Mouse (Mus musculus) neural tube, embryonic 10.5 days (tissue): Measurements from ENCODE around the gene Ppargc1a.

Experiments
- DNase-seq: peaks from one replicate; pipeline ENCODE4 v3.0.0-alpha.2; 2017; ENCODE audit warnings: low spot score; ENCODE audit errors: extremely low spot score

The Ppargc1a gene

GRCm38 (mm10) chr5:51504654-51505053, 62.9 kb downstream of the Ppargc1a start:
- no peak for DNase-seq

DNA sequence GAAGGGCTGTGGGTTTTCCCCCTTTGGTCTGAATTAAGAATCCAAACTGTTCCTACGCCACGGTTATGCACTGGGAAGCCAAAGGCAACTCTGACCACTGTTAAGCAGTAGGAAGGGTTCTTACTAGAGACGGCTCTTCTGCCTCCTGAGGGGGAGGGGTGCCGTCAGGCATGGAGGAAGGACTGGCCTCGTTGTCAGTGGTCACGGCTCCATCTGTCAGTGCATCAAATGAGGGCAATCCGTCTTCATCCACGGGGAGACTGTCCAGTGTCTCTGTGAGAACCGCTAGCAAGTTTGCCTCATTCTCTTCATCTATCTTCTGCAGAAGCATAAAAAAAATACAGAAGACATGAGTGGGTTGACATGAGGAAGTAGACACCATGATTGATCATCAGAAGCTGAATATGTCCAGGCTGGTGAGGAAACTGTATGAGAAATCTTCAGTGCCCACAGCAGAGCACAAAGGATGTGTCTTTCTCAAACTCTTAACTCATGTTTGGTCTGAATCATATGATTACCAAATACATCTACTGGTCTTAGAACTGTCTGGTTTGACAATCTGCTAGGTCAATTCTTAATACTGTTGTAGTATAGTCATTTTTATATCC, 69.5 kb downstream of the Ppargc1a start:
- DNase-seq = no peak

GRCm38 (mm10) chr5:51495446-51495845, 72.1 kb downstream of the Ppargc1a start:
- no peak for DNase-seq

DNA sequence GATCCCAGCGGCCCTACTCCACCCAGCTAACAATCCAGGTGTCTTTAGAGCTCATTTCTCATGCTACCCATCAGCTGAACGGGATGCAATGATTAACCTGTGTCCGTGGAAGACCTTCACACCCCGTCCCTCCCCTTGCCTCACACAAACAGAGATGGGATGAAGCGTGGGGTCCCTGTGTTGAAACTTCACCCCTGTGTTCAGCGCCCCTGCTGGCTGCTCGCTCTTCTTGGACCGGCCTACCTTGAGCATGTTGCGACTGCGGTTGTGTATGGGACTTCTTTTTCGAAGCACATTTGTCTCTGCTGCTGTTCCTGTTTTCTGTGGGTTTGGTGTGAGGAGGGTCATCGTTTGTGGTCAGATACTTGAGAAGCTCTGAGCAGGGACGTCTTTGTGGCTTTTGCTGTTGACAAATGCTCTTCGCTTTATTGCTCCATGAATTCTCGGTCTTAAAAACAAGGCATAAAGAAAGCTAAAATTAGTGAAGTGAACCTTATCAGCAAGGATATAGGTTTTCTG, 73.1 kb downstream of the Ppargc1a start:
- no peak for DNase-seq

DNA sequence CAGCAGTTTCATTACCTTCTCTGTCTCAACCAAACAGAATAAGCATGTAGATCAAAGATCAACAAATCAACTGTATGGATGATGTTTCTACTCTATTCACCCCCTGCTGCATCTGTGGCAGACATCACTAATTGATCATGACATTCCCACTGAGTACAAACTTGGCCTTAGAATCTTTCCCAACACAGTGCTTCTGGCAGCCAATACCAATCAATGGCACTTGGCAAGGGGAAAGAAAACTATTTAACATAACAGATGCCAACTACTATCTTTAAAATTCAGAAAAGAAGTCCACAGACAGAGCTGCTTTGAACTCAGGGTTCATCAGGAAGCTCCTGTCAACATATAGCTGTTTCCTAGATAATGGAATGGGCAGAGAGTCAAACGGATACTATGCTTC, 83.8 kb downstream of the Ppargc1a start:
- DNase-seq = no peak

- no peak for DNase-seq
Measured at GRCm38 (mm10) chr5:51479859-51480258, 87.7 kb downstream of the Ppargc1a start.

DNA sequence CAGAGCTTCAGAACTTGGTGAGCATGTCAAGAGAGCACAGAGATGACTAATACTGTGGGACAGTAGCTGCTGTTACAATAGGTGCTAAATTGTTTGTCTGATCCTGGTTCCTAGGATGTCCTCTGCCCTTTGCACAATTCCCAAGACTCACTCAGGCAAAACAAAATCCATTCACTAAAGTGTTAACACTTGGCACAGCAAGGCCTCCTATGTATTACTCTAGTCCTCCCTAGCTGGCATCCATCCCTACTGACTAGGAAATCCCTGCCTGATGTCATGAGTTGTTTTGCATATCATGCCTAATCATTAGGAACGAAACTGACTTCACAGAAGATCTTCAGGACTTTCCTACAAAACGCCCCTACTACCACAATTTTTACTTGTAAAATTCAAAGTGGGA, 88.1 kb downstream of the Ppargc1a start:
- DNase-seq = no peak

GRCm38 (mm10) chr5:51478319-51478994, 89.1 kb downstream of the Ppargc1a start:
- peak; percentile 28 for DNase-seq

DNA sequence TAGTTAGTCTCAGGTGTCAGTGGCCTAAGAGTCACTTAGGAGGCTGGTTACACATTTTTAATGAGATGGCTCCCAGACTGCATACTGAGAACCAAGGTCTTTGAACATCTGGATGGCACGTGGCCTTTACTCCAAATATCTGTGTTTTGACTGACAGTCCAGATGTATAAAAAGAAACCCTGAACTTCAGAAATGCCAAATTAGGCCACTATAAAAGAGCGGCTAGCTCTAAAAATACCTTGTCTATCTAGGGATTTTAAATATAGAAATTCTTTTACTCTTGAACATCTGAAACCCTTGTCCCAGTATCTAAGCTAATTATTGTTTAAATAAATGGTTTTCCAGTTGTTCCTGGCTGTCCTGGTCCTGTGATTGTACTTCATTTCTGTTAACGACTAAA, 90.4 kb downstream of the Ppargc1a start:
- no peak for DNase-seq

- DNase-seq = no peak
Measured at GRCm38 (mm10) chr5:51475034-51475541, 92.4 kb downstream of the Ppargc1a start.

- DNase-seq = no peak
Measured at GRCm38 (mm10) chr5:51471614-51472013, 95.9 kb downstream of the Ppargc1a start.

- no peak for DNase-seq
Measured at GRCm38 (mm10) chr5:51466036-51466435, 101.5 kb downstream of the Ppargc1a start.

- DNase-seq = no peak
Measured at GRCm38 (mm10) chr5:51452033-51452432, 115.5 kb downstream of the Ppargc1a start.

- no peak for DNase-seq
Measured at GRCm38 (mm10) chr5:51447631-51448030, 119.9 kb downstream of the Ppargc1a start.

GRCm38 (mm10) chr5:51446299-51447090, 121.0 kb downstream of the Ppargc1a start:
- DNase-seq = no peak

DNA sequence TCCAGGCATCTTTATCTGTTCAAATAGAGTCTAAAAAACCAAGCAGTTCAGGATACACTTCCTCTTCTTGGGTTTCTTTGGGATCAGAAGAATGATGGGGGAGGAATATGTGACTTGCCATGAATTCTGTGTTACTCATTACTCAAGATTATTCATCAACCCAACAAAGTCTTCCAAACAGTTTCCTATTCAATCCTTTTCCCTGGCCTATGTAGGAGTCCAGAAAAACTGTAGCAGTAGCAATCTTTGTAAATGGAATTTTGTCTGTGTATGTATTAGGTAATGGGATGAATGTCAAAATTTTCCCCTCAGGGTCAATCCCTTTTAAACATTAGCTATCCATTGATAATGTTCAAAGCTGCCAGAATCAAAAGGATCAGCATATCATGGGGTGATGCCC, 121.8 kb downstream of the Ppargc1a start:
- DNase-seq = no peak

- no peak for DNase-seq
Measured at GRCm38 (mm10) chr5:51439773-51440172, 127.8 kb downstream of the Ppargc1a start.

- DNase-seq = no peak
Measured at GRCm38 (mm10) chr5:51433905-51434304, 133.6 kb downstream of the Ppargc1a start.

DNA sequence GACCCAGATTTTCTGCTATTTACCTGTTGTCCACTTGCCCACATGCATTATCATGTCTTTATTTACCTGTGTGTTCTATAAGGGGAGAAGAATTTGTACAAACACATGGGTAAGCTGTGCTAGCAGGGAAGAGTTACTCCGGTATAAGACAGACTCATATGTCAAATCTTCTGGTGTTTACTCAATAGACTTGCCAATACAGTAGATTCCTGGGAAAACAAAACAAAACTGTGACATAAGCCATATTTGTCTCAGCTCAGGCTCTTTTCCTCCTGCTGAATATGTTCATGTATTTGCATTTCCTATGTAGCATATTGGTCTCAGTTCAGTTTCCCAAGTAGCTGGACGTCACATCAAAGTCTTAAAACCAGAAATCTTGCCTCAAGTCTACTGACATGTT, 135.0 kb downstream of the Ppargc1a start:
- no peak for DNase-seq

DNA sequence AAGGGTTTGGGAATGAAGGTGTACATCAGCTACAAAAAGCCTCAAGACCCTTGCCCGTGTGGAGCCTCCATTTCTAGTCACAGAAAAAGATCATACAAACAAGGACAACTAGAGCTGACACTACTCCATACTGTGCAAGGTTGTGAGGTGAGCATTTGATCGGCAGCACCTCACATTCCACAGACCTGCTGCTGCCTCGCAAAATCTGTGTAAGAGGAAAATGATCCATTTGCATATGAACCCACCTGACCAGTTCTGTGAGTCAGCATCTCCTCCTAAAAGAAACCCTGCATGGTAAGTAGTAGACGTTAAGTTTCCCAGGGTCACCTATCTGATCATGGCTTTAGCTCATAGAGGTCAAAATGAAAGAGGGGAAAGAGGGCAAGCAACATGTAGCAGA, 135.5 kb downstream of the Ppargc1a start:
- DNase-seq = no peak

DNA sequence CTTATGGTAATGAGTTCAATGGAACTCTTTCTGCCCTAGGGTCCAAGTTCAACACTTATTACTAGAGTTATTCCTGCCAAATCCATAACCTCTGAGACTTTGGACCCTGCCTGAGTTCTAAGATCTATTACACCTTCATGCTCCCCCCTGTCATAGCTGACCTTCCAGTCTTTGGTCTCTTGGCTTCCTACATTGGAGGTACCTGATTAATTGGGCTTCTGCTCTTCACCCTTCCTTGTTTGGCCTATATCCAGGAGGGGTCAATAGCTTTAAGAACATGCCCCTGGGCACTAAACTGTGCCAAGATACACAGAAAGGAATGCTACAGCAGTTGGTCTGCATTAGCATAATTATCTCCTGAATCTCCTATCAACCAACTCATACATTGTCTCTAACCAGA, 141.1 kb downstream of the Ppargc1a start:
- DNase-seq = no peak

DNA sequence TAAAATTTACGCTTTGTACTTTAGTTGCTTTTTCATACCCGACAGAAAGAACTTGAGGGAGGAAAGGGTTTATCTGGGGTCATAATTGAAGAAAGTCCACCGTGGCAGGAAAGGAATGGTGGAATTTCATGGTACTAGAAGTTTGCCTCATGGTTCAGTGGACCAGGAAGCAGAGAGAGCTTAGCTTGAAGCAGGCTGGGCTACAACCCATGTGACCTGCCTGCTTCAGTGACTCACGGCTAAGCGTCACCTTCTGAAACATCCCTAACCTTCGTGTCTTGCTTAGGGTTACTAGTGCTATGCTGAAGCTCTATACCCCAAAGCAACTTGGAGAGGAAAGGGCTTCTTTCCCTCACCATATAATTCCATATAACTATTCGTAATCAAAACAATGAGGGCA, 151.1 kb downstream of the Ppargc1a start:
- DNase-seq = no peak
